Mouse (Mus musculus) megakaryocyte-erythroid progenitor cell, adult 5 weeks (primary cell): Measurements from ENCODE around the gene Olfr1532-ps1. TPM values are rescaled to one million over a fixed set of nuclear protein-coding genes. Genes with fewer than 3 reads are reported as not detected.

ENCODE experiments used
- polyA plus RNA-seq: library from polyadenylated mRNA; stranded (reverse); fragments of >175 nt; gene quantifications from 2 replicates; pipeline ENCODE4 v1.2.3, GENCODE M21; 2012

Olfr1532-ps1 gene
- not detected in 2 replicates for polyA plus RNA-seq

GRCm38 (mm10) chr7:106907676-106908075 is at the start of gene Olfr1532-ps1:
Gene Olfr1532-ps1 (plus strand): TSS chr7:106908001.

DNA sequence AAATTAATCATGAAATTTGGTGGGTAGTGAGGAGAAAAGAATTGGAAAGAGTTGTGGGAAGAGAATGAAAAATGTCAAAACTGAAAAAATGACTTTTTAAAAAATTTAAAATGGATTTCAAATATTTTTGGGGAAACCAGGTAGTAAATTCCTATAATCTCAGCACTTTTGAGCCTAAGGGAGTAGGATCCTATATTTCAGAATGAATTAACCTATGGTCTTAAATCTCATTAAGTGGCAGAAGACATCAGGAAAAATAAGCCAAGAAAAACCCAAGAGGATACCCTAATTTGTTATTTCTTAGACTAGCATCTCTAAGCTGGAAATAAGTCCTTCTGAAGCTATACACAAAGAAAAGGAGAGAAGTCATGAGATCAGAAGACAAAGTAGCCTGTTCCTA is 44.9 kb upstream of the Olfr1532-ps1 start, which contains the start of gene Olfr704:
Gene Olfr704, plus strand, starts transcription at position 301 of the 400 bp plus-strand sequence.

DNA sequence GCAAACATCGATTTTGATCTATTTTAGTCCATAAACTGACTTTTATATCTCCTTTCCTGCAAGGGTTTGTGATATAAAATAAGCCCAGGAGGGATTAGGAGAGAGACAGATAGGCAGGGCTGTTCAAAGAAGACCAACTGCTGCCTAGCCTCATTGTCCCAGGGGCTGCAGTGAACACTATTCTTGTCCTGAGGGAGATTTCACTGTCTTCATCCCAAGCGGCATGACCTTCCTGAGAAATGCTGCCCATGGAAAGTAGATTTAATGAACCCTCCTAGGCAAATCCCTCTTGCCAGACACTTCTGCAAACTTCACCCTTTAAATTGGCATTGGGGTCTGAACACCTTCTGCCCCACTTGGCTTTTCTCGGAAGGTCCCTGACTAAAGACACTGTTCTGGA is 31.0 kb upstream of the Olfr1532-ps1 start, which contains the start of gene Olfr705:
Gene Olfr705, minus strand, starts transcription at position 101 of the 400 bp plus-strand sequence.

GRCm38 (mm10) chr7:106888062-106888461 is 19.7 kb upstream of the Olfr1532-ps1 start, which contains the start of gene Olfr706:
Gene Olfr706 (minus strand): TSS chr7:106888162.

GRCm38 (mm10) chr7:106901141-106901540 is 6.7 kb upstream of the Olfr1532-ps1 start, which contains the start of gene Olfr707:
Gene Olfr707 (minus strand): TSS chr7:106901241.

GRCm38 (mm10) chr7:106932119-106932518 is 24.3 kb downstream of the Olfr1532-ps1 start, which contains the start of gene Olfr709-ps1:
Gene Olfr709-ps1 (minus strand): TSS chr7:106932219.

GRCm38 (mm10) chr7:106948212-106948611 is 40.4 kb downstream of the Olfr1532-ps1 start, which contains the start of gene Olfr710:
Gene Olfr710 (minus strand): TSS chr7:106948312.

DNA sequence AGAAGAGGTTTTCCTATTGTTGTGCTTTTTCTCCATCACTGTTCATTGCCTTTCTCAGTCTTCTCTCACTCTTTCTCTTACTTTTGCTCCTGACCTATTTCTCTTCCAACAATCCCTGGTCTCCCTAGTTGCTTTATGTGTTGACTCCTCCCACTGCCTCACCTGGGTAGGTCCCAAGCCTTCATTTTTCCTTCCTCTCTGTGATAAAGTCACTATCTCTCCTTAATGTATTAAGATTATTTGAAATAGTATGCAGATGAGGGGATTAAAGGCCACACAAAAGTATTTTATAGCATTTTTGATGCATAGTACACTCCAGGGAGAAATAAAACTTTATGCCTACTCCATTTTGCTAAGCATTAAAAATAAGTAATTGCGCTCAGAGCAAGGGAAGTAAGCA is 56.0 kb downstream of the Olfr1532-ps1 start, which contains the start of gene Olfr6:
Gene Olfr6, minus strand, starts transcription at position 101 of the 400 bp plus-strand sequence.

Other genes starting within 250 kb of the Olfr1532-ps1 start
- gene Olfr693, start 227.4 kb upstream of the Olfr1532-ps1 start, polyA plus RNA-seq = not detected in 2 replicates
- not detected in 2 replicates for gene Olfr694, start 216.2 kb upstream of the Olfr1532-ps1 start, polyA plus RNA-seq
- not detected in 2 replicates for gene Olfr695, start 191.6 kb upstream of the Olfr1532-ps1 start, polyA plus RNA-seq
- not detected in 2 replicates for gene Olfr697, start 165.6 kb upstream of the Olfr1532-ps1 start, polyA plus RNA-seq
- gene Olfr698, start 152.6 kb upstream of the Olfr1532-ps1 start, polyA plus RNA-seq = not detected in 2 replicates
- gene Olfr699, start 114.8 kb upstream of the Olfr1532-ps1 start, polyA plus RNA-seq = 0.18 TPM in 1 of 2 replicates, not detected in the other
- gene Olfr700, start 99.2 kb upstream of the Olfr1532-ps1 start, polyA plus RNA-seq = not detected in 2 replicates
- gene Olfr701, start 93.9 kb upstream of the Olfr1532-ps1 start, polyA plus RNA-seq = not detected in 2 replicates
- gene Olfr702, start 74.1 kb upstream of the Olfr1532-ps1 start, polyA plus RNA-seq = not detected in 2 replicates
- gene Olfr703, start 64.6 kb upstream of the Olfr1532-ps1 start, polyA plus RNA-seq = not detected in 2 replicates
- not detected in 2 replicates for gene Olfr704, start 44.8 kb upstream of the Olfr1532-ps1 start, polyA plus RNA-seq
- not detected in 2 replicates for gene Olfr705, start 31.1 kb upstream of the Olfr1532-ps1 start, polyA plus RNA-seq
- not detected in 2 replicates for gene Olfr706, start 19.8 kb upstream of the Olfr1532-ps1 start, polyA plus RNA-seq
- not detected in 2 replicates for gene Olfr707, start 6.8 kb upstream of the Olfr1532-ps1 start, polyA plus RNA-seq
- gene Olfr709-ps1, start 24.2 kb downstream of the Olfr1532-ps1 start, polyA plus RNA-seq = not detected in 2 replicates
- not detected in 2 replicates for gene Olfr710, start 40.3 kb downstream of the Olfr1532-ps1 start, polyA plus RNA-seq
- not detected in 2 replicates for gene Olfr6, start 55.9 kb downstream of the Olfr1532-ps1 start, polyA plus RNA-seq
- not detected in 2 replicates for gene Olfr711, start 67.5 kb downstream of the Olfr1532-ps1 start, polyA plus RNA-seq
- gene Olfr2, start 98.1 kb downstream of the Olfr1532-ps1 start, polyA plus RNA-seq = 0.10 and 0.13 TPM in 2 replicates
- gene Olfr713, start 123.2 kb downstream of the Olfr1532-ps1 start, polyA plus RNA-seq = 0.01 TPM in 1 of 2 replicates, not detected in the other
- not detected in 2 replicates for gene Olfr714, start 163.0 kb downstream of the Olfr1532-ps1 start, polyA plus RNA-seq
- not detected in 2 replicates for gene Olfr17, start 185.2 kb downstream of the Olfr1532-ps1 start, polyA plus RNA-seq
- gene Olfr715b, start 202.4 kb downstream of the Olfr1532-ps1 start, polyA plus RNA-seq = not detected in 2 replicates
- not detected in 2 replicates for gene Olfr715, start 223.1 kb downstream of the Olfr1532-ps1 start, polyA plus RNA-seq
- not detected in 2 replicates for gene Olfr716, start 230.3 kb downstream of the Olfr1532-ps1 start, polyA plus RNA-seq